Mouse (Mus musculus) brain, embryonic 14.5 days (tissue): Measurements from ENCODE around the gene Cabp1.
A peak's percentile ranks its signal among the peaks of the same experiment; 100 is the strongest.

ENCODE experiments used
- CTCF ChIP-seq: fragments of 200-500 bp; IDR thresholded peaks from 2 replicates; pipeline ENCODE4 v1.5.1; 2012; ENCODE audit warnings: inconsistent platforms, mild to moderate bottlenecking, moderate library complexity, borderline replicate concordance; ENCODE audit not compliant: insufficient read depth, insufficient read length; ENCODE audit errors: extremely low read depth
- POLR2A ChIP-seq: fragments of 200-500 bp; IDR thresholded peaks from 2 replicates; pipeline ENCODE4 v1.6.1; 2012; ENCODE audit warnings: mild to moderate bottlenecking, inconsistent platforms, borderline replicate concordance; ENCODE audit not compliant: poor library complexity, insufficient read depth, insufficient read length, severe bottlenecking; ENCODE audit errors: extremely low read depth

DNA sequence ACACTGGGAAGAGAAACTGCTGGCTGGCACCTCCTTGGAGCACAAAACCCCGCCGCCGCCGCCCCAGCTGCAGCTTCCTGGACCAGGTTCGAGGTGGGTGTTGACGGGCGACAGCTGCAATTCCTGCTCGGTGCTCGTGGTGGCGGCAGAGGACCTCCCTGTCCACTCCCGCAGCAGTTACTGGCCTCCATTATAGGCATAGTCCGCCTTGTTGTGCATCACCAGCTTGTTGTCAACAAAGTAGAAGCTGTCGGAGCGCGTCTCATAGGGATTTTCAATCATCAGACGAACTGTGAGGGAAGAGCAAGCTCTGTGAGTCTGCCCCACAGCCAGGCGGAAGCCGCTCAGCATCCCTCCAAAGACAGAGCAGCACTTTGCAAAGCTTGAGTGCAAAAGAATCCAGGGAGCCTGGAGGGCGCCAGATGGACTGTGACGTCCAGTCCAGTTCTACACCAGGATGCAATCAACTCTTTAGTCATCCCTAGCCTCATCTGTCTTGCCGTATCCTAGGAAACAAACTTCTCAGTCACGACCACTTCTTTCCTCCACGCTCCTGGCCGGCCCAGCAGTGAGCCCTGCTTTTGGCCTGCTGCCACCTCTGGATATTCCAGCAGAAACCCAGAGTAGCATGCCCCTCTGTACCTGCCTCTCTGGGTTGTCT is 68.8 kb downstream of the Cabp1 start:
- TF ChIP-seq CTCF (peak; percentile 95), POLR2A (no peak)
